9 mouse cellular contexts compared by ENCODE assay signal in genomic region chr4:120928686-120929085, GRCm38 (mm10). TPM values are rescaled to one million over a fixed set of nuclear protein-coding genes. Genes with fewer than 3 reads are reported as not detected.
DNase-seq lines count a peak whose midpoint lies in the region; TF ChIP-seq lines count a peak whose summit lies in the region.
"Had no signal": no experiment of that assay in that cellular context is flagged by ENCODE, and none has a peak within 500 bp of the region (broad histone marks: within the 10 kb centered on the region; RNA-seq: fewer than 3 reads in every experiment).

No protein-coding gene starts in this region.

- TF ChIP-seq CTCF in heart, adult 2 months (IDR thresholded peaks at IDR 0.05) = peak; percentile 27
- no peak for TF ChIP-seq CTCF in left cerebral cortex, adult 2 months (IDR thresholded peaks at IDR 0.05)
- TF ChIP-seq CTCF in CH12.LX (conservative IDR thresholded peaks at IDR 0.05 in 1 of 2, IDR thresholded peaks at IDR 0.05 in 1 of 2; ENCODE audit: low read depth in 2 of 2, low read length in 2 of 2) = peak in 1 of 2 experiments; percentile 45; a peak in 2 of 4 replicates

- H3K4me3 ChIP-seq in heart, adult 2 months = no peak overlapping the region
- no peak overlapping the region for H3K4me3 ChIP-seq in left cerebral cortex, adult 2 months
- no peak overlapping the region for H3K4me3 ChIP-seq in CH12.LX (replicated peaks in 1 of 3; ENCODE audit: low read depth in 2 of 3, low read length in 2 of 3, poor library complexity in 1 of 3)

- H3K79me2 ChIP-seq in heart, adult 2 months (replicated peaks; ENCODE audit: control insufficient read depth, insufficient read depth, low read length) = no peaks in the 10 kb centered on the region
- H3K79me2 ChIP-seq in CH12.LX (replicated peaks; ENCODE audit: control insufficient read depth, extremely low read depth, insufficient read depth, poor library complexity, severe bottlenecking) = no peaks in the 10 kb centered on the region; the same call in 1 of the 2 replicates

- no peaks in the 10 kb centered on the region for H3K27me3 ChIP-seq in heart, adult 2 months (ENCODE audit: control insufficient read depth, insufficient read depth, low read length)
- H3K27me3 ChIP-seq in CH12.LX (replicated peaks) = no peaks in the 10 kb centered on the region

- no peak overlapping the region for H3K4me2 ChIP-seq in CH12.LX (ENCODE audit: insufficient read depth, low read depth, poor library complexity, severe bottlenecking)

- peaks cover 2% of the 10 kb centered on the region; the same call in 1 of the 2 replicates for H3K36me3 ChIP-seq in heart, adult 2 months (ENCODE audit: control insufficient read depth, insufficient read depth, low read length)
- H3K36me3 ChIP-seq in CH12.LX (replicated peaks in 1 of 2; ENCODE audit: control insufficient read depth in 1 of 2, insufficient read depth in 1 of 2, low read length in 1 of 2) = peaks cover 0 to 7% of the 10 kb centered on the region in 2 experiments

- intact Hi-C loops in heart, adult 2 months (cut with DNase I) = no loop called here
- intact Hi-C loops in heart, postnatal 25 days (cut with DNase I) = no loop called here
- intact Hi-C loops in left cerebral cortex, postnatal 4 days (cut with DNase I) = no loop called here
- intact Hi-C loops in left cerebral cortex, adult 2 months (cut with DNase I) = no loop called here

- TF ChIP-seq POLR2A in heart, adult 2 months (IDR thresholded peaks at IDR 0.05; ENCODE audit: insufficient read depth, low read depth, low read length) = no peak
- TF ChIP-seq POLR2A in CH12.LX (IDR thresholded peaks at IDR 0.05; ENCODE audit: low read depth, low read length) = no peak

- TF ChIP-seq RAD21 in CH12.LX (IDR thresholded peaks at IDR 0.05; ENCODE audit: low read depth, low read length) = no peak; the same call in 1 of the 2 replicates

- H3K27ac ChIP-seq in heart, adult 2 months = no peak overlapping the region
- no peak overlapping the region for H3K27ac ChIP-seq in left cerebral cortex, adult 2 months
- H3K27ac ChIP-seq in CH12.LX (ENCODE audit: insufficient read depth, low read depth) = no peak overlapping the region

- peaks cover 11% of the 10 kb centered on the region for H3K9me3 ChIP-seq in CH12.LX (replicated peaks; ENCODE audit: low read length)

- no peak for TF ChIP-seq EP300 in heart, adult 2 months (IDR thresholded peaks at IDR 0.05; ENCODE audit: insufficient read depth, low read depth, low read length)
- no peak for TF ChIP-seq EP300 in CH12.LX (IDR thresholded peaks at IDR 0.05; ENCODE audit: low read length)

- dilution Hi-C loops in CH12.LX (cut with MboI; ENCODE audit: extremely low pct_ligation_motif_present, extremely low pct_unique_long_range_greater_than_20kb, low sequenced_read_pairs) = no loop called here

- 85% methylated on average over 3 of the region's 3 CpGs for WGBS in heart, adult 2 months

- no peak for DNase-seq in heart, adult 2 months
- no peak for DNase-seq in heart, postnatal 25 days (ENCODE audit: low spot score)
- peak; percentile 65 for DNase-seq in left cerebral cortex, postnatal 4 days
- DNase-seq in left cerebral cortex, adult 2 months (ENCODE audit: extremely low spot score in 1 of 2, low spot score in 2 of 2) = no peak
- no peak for DNase-seq in CH12.LX (ENCODE audit: extremely low read depth)
- peak; percentile 56 for DNase-seq in adrenal gland, postnatal 14 days
- DNase-seq in frontal cortex, adult 2 months (ENCODE audit: extremely low spot score in 1 of 2, low spot score in 1 of 2) = no peak
- DNase-seq in layer of hippocampus, postnatal 10 days (ENCODE audit: low spot score in 2 of 2) = no peak
- DNase-seq: thymus, adult 18-20 months had no signal

- no peak overlapping the region for H3K9ac ChIP-seq in heart, adult 2 months (ENCODE audit: low read depth, low read length)
- H3K9ac ChIP-seq in CH12.LX (ENCODE audit: insufficient read depth, low read depth) = no peak overlapping the region

- no peaks in the 10 kb centered on the region; the same call in 1 of the 2 replicates for H3K4me1 ChIP-seq in heart, adult 2 months (ENCODE audit: control insufficient read depth, insufficient read depth, low read length)
- H3K4me1 ChIP-seq in CH12.LX (ENCODE audit: control insufficient read depth in 1 of 2, insufficient read depth in 2 of 2) = peaks cover 0 to 3% of the 10 kb centered on the region in 2 experiments; a peak in 1 of 4 replicates

- in situ Hi-C loops in CH12.LX (cut with MboI; ENCODE audit: low pct_ligation_motif_present, low pct_unique_long_range_greater_than_20kb, low sequenced_read_pairs) = no loop called here

TF ChIP-seq in CH12.LX, 34 proteins besides CTCF, POLR2A, EP300 and RAD21:
- TF ChIP-seq CHD1 (IDR thresholded peaks at IDR 0.05; ENCODE audit: low read depth, low read length) = no peak
- TF ChIP-seq SMC3 (IDR thresholded peaks at IDR 0.05; ENCODE audit: low read depth, low read length) = peak; percentile 25; the same call in 1 of the 2 replicates
TF ChIP-seq in CH12.LX: peak in this region for 1.

RNA-seq across cellular contexts. Expression of gene Exo5, which starts 3.9 kb away (rescaled TPM):
- 1 to 10 TPM; 1.8 to 3.0 TPM for total RNA-seq in heart, adult 2 months (2021)
- 1.6 and 2.3 TPM in 2 replicates for polyA plus RNA-seq in heart, adult 2 months (2012; rRNA removed)
- 1 to 10 TPM; 3.9 to 4.4 TPM for total RNA-seq in heart, postnatal 25 days (2021)
- total RNA-seq in left cerebral cortex, postnatal 4 days (2021) = 10 to 100 TPM; 20.3 to 23.0 TPM
- 10 to 100 TPM; 11.5 to 14.7 TPM for total RNA-seq in left cerebral cortex, adult 2 months (2021)
- total RNA-seq in CH12.LX (2012; rRNA removed) (13.4 and 13.9 TPM in 2 replicates), CH12.LX (2014; rRNA removed) (17.4 and 23.0 TPM in 2 replicates)
- polyA plus RNA-seq in CH12.LX (2012; ENCODE audit: insufficient read length, low read depth) = 24.0 and 25.3 TPM in 2 replicates
- total RNA-seq in adrenal gland, postnatal 14 days (2021) = 12.0 and 15.3 TPM in 2 replicates
- polyA plus RNA-seq in frontal cortex, adult 2 months (2012; rRNA removed) = 11.3 and 12.7 TPM in 2 replicates
- 10 to 100 TPM; 12.8 to 13.0 TPM for total RNA-seq in layer of hippocampus, postnatal 10 days (2021)

RNA-seq across cellular contexts. Expression of gene Zfp69, which starts 22.8 kb away (rescaled TPM):
- 1 to 10 TPM in 1 of 2 experiments, under 1 TPM in 1; 0.82 to 1.1 TPM for total RNA-seq in heart, adult 2 months (2021)
- 1.0 and 1.3 TPM in 2 replicates for polyA plus RNA-seq in heart, adult 2 months (2012; rRNA removed)
- 1 to 10 TPM in 1 of 2 experiments, under 1 TPM in 1; 0.95 to 1.2 TPM for total RNA-seq in heart, postnatal 25 days (2021)
- 1 to 10 TPM; 4.0 to 4.1 TPM for total RNA-seq in left cerebral cortex, postnatal 4 days (2021)
- 1 to 10 TPM; 2.1 to 3.2 TPM for total RNA-seq in left cerebral cortex, adult 2 months (2021)
- 0.71 and 0.89 TPM in 2 replicates for total RNA-seq in CH12.LX (2012; rRNA removed)
- 0.46 and 0.72 TPM in 2 replicates for total RNA-seq in CH12.LX (2014; rRNA removed)
- polyA plus RNA-seq in CH12.LX (2012; ENCODE audit: insufficient read length, low read depth) = 1.3 and 2.2 TPM in 2 replicates
- total RNA-seq in adrenal gland, postnatal 14 days (2021) = 2.4 and 3.4 TPM in 2 replicates
- polyA plus RNA-seq in frontal cortex, adult 2 months (2012; rRNA removed) = 1.7 and 2.0 TPM in 2 replicates
- 1 to 10 TPM; 3.0 to 3.3 TPM for total RNA-seq in layer of hippocampus, postnatal 10 days (2021)

Comparison
In these comparisons a context has a peak if more than half of its experiments do, and no peak if none do; other contexts are left out.
1. DNase-seq: peak in left cerebral cortex, postnatal 4 days (single experiment) and adrenal gland, postnatal 14 days (single experiment); none in heart, adult 2 months (0 of 2), heart, postnatal 25 days (single experiment), left cerebral cortex, adult 2 months (0 of 2), CH12.LX (single experiment), frontal cortex, adult 2 months (0 of 2) and layer of hippocampus, postnatal 10 days (0 of 2).